Mouse (Mus musculus): ENCODE data around the gene Gm10229. TPM values are rescaled to one million over a fixed set of nuclear protein-coding genes. Genes with fewer than 3 reads are reported as not detected.
"Not testable (repeated sequence)": the region's sequence is repeated elsewhere in the genome, so short reads cannot be mapped to it uniquely, and the experiment has no call there.

Gene Gm10229
- not detected in 2 replicates for polyA plus RNA-seq (2015; fragmentation: Nextera tagmentation; extraction: Ambion mirVana)

DNA sequence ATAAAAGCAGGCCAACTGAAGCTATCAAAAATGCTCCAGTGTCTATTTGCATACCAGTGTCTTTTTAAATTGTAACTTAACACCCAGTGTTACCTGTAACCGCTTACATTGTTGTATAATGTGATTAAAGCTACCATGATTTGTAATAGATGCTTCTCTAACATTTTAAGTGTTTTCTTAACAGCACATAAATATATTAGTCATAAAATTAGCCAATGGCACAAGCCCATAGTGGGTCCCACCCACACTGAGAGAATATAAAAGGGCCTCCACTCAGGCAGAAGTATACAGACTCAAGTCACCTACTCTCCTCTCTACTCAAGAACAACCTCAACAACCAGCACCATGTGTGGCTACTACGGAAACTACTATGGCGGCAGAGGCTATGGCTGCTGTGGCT is at the start of gene Gm10229:
TSS of gene Gm10229 (plus strand) at position 301 of the 400 bp plus-strand sequence.
- H3K4me3 ChIP-seq (ENCODE audit: low read depth, low read length); H3K4me1 ChIP-seq (ENCODE audit: insufficient read depth); H3K36me3 ChIP-seq (replicated peaks; ENCODE audit: insufficient read depth, low read length); H3K9ac ChIP-seq (replicated peaks); H3K27ac ChIP-seq (ENCODE audit: low read depth); ATAC-seq; DNase-seq; H3K9me3 ChIP-seq (ENCODE audit: low read length); H3K4me2 ChIP-seq (ENCODE audit: low read depth, low read length); H3K27me3 ChIP-seq (ENCODE audit: insufficient read depth, low read length): not testable (repeated sequence)
- 71% methylated on average over 1 of the region's 3 CpGs for WGBS (ENCODE audit: insufficient replicate concordance)

DNA sequence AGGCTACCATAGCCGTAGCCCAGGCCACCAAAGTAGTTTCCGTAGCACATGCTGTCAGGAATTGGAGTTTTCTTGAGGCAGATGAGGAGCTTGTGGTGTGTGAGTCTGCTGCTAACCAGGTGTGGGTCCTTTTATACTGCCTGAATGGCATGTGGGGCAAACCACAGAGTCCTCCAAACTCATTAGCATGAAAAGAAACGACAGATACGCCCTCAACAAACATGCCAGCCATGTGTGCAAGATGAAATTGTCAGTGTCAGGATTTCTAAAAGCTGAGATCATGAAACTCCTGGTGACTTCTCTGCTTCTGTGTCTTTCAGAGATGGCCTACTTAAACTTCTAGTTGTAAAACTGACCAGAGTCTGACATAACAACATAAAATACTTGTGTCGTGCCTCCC is 4.4 kb upstream of the Gm10229 start, which contains the start of gene Krtap22-2:
TSS of gene Krtap22-2 (minus strand) at position 101 of the 400 bp plus-strand sequence.
- Histone ChIP-seq H3K4me3 (ENCODE audit: low read depth, low read length) (no peak within 1 kb of the TSS), H3K4me2 (ENCODE audit: low read depth, low read length) (no peak within 1 kb of the TSS), H3K9me3 (ENCODE audit: low read length) (no peaks in the 10 kb centered on the region; the same call in 1 of the 2 replicates), H3K36me3 (replicated peaks; ENCODE audit: insufficient read depth, low read length) (no peaks in the 10 kb centered on the region), H3K27me3 (ENCODE audit: insufficient read depth, low read length) (no peaks in the 10 kb centered on the region), H3K4me1 (ENCODE audit: insufficient read depth) (no peaks in the 10 kb centered on the region), H3K9ac (replicated peaks) (no peak within 1 kb of the TSS), H3K27ac (ENCODE audit: low read depth) (no peak within 1 kb of the TSS)
- DNase-seq = no peak
- no peak for TF ChIP-seq CTCF (IDR thresholded peaks at IDR 0.05; ENCODE audit: low read depth)
- TF ChIP-seq EP300 (IDR thresholded peaks at IDR 0.05; ENCODE audit: low read depth) = no peak
- 74% methylated on average over 5 of the region's 5 CpGs for WGBS (ENCODE audit: insufficient replicate concordance)
- ATAC-seq = no peak

DNA sequence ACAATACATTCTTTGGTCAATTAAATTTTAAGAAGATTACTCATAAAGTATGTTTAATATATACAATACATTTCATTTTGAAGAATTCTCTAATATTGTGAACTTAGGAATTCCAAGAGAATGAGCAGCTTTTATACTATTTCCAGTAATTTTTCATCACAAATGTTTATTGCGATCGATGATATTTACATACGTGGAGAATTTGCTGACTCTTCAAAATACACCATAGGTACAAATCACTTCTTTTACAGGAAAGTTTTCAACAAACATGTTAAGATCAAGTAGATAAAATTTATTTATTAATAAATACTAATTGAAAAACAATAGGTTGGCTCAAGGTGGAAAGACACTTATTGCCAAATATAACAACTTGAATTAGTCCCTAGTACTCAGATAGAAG is 1.1 kb upstream of the Gm10229 start:
- H3K27me3 ChIP-seq (ENCODE audit: insufficient read depth, low read length) = no peaks in the 10 kb centered on the region
- WGBS (ENCODE audit: insufficient replicate concordance) = 88% methylated on average over 3 of the region's 3 CpGs
- H3K9ac ChIP-seq (replicated peaks) = no peak overlapping the region
- TF ChIP-seq CTCF (IDR thresholded peaks at IDR 0.05; ENCODE audit: low read depth) (no peak), EP300 (IDR thresholded peaks at IDR 0.05; ENCODE audit: low read depth) (no peak)
- no peaks in the 10 kb centered on the region for H3K9me3 ChIP-seq (ENCODE audit: low read length)
- H3K4me3 ChIP-seq (ENCODE audit: low read depth, low read length) = no peak overlapping the region
- H3K36me3 ChIP-seq (replicated peaks; ENCODE audit: insufficient read depth, low read length) = no peaks in the 10 kb centered on the region
- DNase-seq (no peak), ATAC-seq (no peak)
- no peaks in the 10 kb centered on the region for H3K4me1 ChIP-seq (ENCODE audit: insufficient read depth)
- H3K4me2 ChIP-seq (ENCODE audit: low read depth, low read length) = no peak overlapping the region
- no peak overlapping the region for H3K27ac ChIP-seq (ENCODE audit: low read depth)

DNA sequence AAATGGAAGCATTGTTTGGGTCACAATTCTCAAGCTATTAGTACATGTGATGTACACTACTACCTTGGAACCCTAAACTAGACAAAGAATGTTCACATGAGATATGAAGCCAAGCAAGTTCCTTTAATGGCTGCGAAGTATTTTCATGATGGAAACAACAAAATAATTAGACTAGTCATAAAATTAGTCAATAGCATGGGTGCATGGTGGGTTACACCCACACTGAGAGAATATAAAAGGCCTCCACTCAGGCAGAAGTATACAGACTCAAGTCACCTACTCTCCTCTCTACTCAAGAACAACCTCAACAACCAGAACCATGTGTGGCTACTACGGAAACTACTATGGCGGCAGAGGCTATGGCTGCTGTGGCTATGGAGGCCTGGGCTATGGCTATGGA is 16.3 kb downstream of the Gm10229 start, which contains the start of gene Krtap6-1:
TSS of gene Krtap6-1 (plus strand) at position 301 of the 400 bp plus-strand sequence.
- H3K9ac ChIP-seq (replicated peaks); H3K4me1 ChIP-seq (ENCODE audit: insufficient read depth); H3K4me2 ChIP-seq (ENCODE audit: low read depth, low read length); ATAC-seq; DNase-seq; H3K27ac ChIP-seq (ENCODE audit: low read depth); H3K4me3 ChIP-seq (ENCODE audit: low read depth, low read length); H3K36me3 ChIP-seq (replicated peaks; ENCODE audit: insufficient read depth, low read length); H3K9me3 ChIP-seq (ENCODE audit: low read length); H3K27me3 ChIP-seq (ENCODE audit: insufficient read depth, low read length): not testable (repeated sequence)
- 74% methylated on average over 3 of the region's 3 CpGs for WGBS (ENCODE audit: insufficient replicate concordance)

DNA sequence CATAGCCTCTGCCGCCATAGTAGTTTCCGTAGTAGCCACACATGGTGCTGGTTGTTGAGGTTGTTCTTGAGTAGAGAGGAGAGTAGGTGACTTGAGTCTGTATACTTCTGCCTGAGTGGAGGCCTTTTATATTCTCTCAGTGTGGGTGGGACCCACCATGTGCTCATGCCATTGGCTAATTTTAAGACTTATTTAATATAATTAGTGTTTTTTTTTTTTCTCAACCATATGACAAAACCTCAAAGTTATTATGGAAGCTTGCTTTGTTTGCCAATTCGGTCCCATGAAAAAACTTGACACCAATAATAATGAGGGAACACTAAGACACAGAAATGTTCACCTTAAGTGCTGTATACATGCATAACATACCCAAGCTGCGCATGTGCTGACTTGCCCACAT is 26.3 kb downstream of the Gm10229 start, which contains the start of gene Gm10228:
TSS of gene Gm10228 (minus strand) at position 101 of the 400 bp plus-strand sequence.
- not testable (repeated sequence) for H3K27ac ChIP-seq (ENCODE audit: low read depth); H3K9ac ChIP-seq (replicated peaks); DNase-seq; H3K36me3 ChIP-seq (replicated peaks; ENCODE audit: insufficient read depth, low read length); H3K4me1 ChIP-seq (ENCODE audit: insufficient read depth); H3K4me2 ChIP-seq (ENCODE audit: low read depth, low read length); H3K9me3 ChIP-seq (ENCODE audit: low read length); H3K4me3 ChIP-seq (ENCODE audit: low read depth, low read length); H3K27me3 ChIP-seq (ENCODE audit: insufficient read depth, low read length); ATAC-seq
- WGBS (ENCODE audit: insufficient replicate concordance) = 78% methylated on average over 2 of the region's 4 CpGs

DNA sequence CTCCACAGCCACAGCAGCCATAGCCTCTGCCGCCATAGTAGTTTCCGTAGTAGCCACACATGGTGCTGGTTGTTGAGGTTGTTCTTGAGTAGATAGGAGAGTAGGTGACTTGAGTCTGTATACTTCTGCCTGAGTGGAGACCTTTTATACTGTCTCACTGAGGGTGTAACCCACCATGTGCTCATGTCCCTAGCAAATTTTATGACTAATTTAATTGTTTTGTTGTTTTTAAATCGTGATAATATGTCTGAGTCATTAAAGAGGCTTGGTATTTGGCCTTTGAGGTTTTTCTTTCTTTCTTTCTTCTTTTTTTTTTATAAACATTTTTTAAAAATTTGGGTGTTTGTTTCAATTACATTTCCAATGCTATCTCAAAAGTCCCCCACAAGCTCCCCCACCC is 32.7 kb downstream of the Gm10229 start, which contains the start of gene Krtap6-5:
TSS of gene Krtap6-5 (minus strand) at position 101 of the 400 bp plus-strand sequence.
- DNase-seq = no peak
- H3K4me3 ChIP-seq (ENCODE audit: low read depth, low read length) = no peak within 1 kb of the TSS
- H3K36me3 ChIP-seq (replicated peaks; ENCODE audit: insufficient read depth, low read length) = no peaks in the 10 kb centered on the region
- H3K9me3 ChIP-seq (ENCODE audit: low read length) = no peaks in the 10 kb centered on the region
- WGBS (ENCODE audit: insufficient replicate concordance) = 71% methylated on average over 3 of the region's 3 CpGs
- TF ChIP-seq EP300 (IDR thresholded peaks at IDR 0.05; ENCODE audit: low read depth) = no peak
- no peak for TF ChIP-seq CTCF (IDR thresholded peaks at IDR 0.05; ENCODE audit: low read depth)
- H3K4me1 ChIP-seq (ENCODE audit: insufficient read depth) = no peaks in the 10 kb centered on the region
- no peak within 1 kb of the TSS for H3K4me2 ChIP-seq (ENCODE audit: low read depth, low read length)
- no peaks in the 10 kb centered on the region for H3K27me3 ChIP-seq (ENCODE audit: insufficient read depth, low read length)
- H3K9ac ChIP-seq (replicated peaks) = no peak within 1 kb of the TSS
- no peak within 1 kb of the TSS for H3K27ac ChIP-seq (ENCODE audit: low read depth)
- ATAC-seq = no peak

DNA sequence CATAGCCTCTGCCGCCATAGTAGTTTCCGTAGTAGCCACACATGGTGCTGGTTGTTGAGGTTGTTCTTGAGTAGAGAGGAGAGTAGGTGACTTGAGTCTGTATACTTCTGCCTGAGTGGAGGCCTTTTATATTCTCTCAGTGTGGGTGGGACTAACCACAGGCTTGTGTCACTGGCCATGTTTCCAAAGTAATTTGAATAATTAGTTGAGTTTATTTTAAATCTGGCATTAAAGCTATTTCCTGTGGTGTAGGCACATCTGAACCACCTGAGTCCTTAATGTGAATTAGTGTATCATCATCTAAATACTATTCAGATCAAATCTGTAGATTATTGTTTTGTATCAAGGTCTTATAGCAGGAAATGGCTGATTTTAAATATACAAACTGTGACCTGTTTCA is 48.8 kb downstream of the Gm10229 start, which contains the start of gene 1110025L11Rik:
TSS of gene 1110025L11Rik (minus strand) at position 101 of the 400 bp plus-strand sequence.
- no CpG with 5 or more reads among the region's 2 CpGs for WGBS (ENCODE audit: insufficient replicate concordance)
- not testable (repeated sequence) for ATAC-seq; H3K4me2 ChIP-seq (ENCODE audit: low read depth, low read length); H3K36me3 ChIP-seq (replicated peaks; ENCODE audit: insufficient read depth, low read length); H3K9ac ChIP-seq (replicated peaks); H3K4me3 ChIP-seq (ENCODE audit: low read depth, low read length); H3K27me3 ChIP-seq (ENCODE audit: insufficient read depth, low read length); H3K27ac ChIP-seq (ENCODE audit: low read depth); DNase-seq; H3K4me1 ChIP-seq (ENCODE audit: insufficient read depth); H3K9me3 ChIP-seq (ENCODE audit: low read length)

Other genes with a start within 250 kb of the Gm10229 start
- not detected in 2 replicates for gene 2310057N15Rik, start 241.1 kb upstream of the Gm10229 start, polyA plus RNA-seq (2015; fragmentation: Nextera tagmentation; extraction: Ambion mirVana)
- gene Gm5965, start 237.4 kb upstream of the Gm10229 start, polyA plus RNA-seq (2015; fragmentation: Nextera tagmentation; extraction: Ambion mirVana) = not detected in 2 replicates
- not detected in 2 replicates for gene Gm20741, start 203.1 kb upstream of the Gm10229 start, polyA plus RNA-seq (2015; fragmentation: Nextera tagmentation; extraction: Ambion mirVana)
- gene Krtap15, start 195.1 kb upstream of the Gm10229 start, polyA plus RNA-seq (2015; fragmentation: Nextera tagmentation; extraction: Ambion mirVana) = not detected in 2 replicates
- gene Krtap14, start 189.1 kb upstream of the Gm10229 start, polyA plus RNA-seq (2015; fragmentation: Nextera tagmentation; extraction: Ambion mirVana) = not detected in 2 replicates
- gene Krtap19-1, start 145.9 kb upstream of the Gm10229 start, polyA plus RNA-seq (2015; fragmentation: Nextera tagmentation; extraction: Ambion mirVana) = not detected in 2 replicates
- not detected in 2 replicates for gene Krtap19-2, start 141.0 kb upstream of the Gm10229 start, polyA plus RNA-seq (2015; fragmentation: Nextera tagmentation; extraction: Ambion mirVana)
- gene Krtap19-3, start 137.2 kb upstream of the Gm10229 start, polyA plus RNA-seq (2015; fragmentation: Nextera tagmentation; extraction: Ambion mirVana) = not detected in 2 replicates
- not detected in 2 replicates for gene Krtap19-4, start 130.2 kb upstream of the Gm10229 start, polyA plus RNA-seq (2015; fragmentation: Nextera tagmentation; extraction: Ambion mirVana)
- gene Krtap19-5, start 118.8 kb upstream of the Gm10229 start, polyA plus RNA-seq (2015; fragmentation: Nextera tagmentation; extraction: Ambion mirVana) = not detected in 2 replicates
- not detected in 2 replicates for gene Krtap19-9b, start 83.0 kb upstream of the Gm10229 start, polyA plus RNA-seq (2015; fragmentation: Nextera tagmentation; extraction: Ambion mirVana)
- gene Krtap16-3, start 52.4 kb upstream of the Gm10229 start, polyA plus RNA-seq (2015; fragmentation: Nextera tagmentation; extraction: Ambion mirVana) = not detected in 2 replicates
- gene Krtap22-2, start 4.5 kb upstream of the Gm10229 start, polyA plus RNA-seq (2015; fragmentation: Nextera tagmentation; extraction: Ambion mirVana) = not detected in 2 replicates
- gene Krtap6-1, start 16.4 kb downstream of the Gm10229 start, polyA plus RNA-seq (2015; fragmentation: Nextera tagmentation; extraction: Ambion mirVana) = not detected in 2 replicates
- not detected in 2 replicates for gene Gm10228, start 26.2 kb downstream of the Gm10229 start, polyA plus RNA-seq (2015; fragmentation: Nextera tagmentation; extraction: Ambion mirVana)
- not detected in 2 replicates for gene Krtap6-5, start 32.6 kb downstream of the Gm10229 start, polyA plus RNA-seq (2015; fragmentation: Nextera tagmentation; extraction: Ambion mirVana)
- gene 1110025L11Rik, start 48.7 kb downstream of the Gm10229 start, polyA plus RNA-seq (2015; fragmentation: Nextera tagmentation; extraction: Ambion mirVana) = not detected in 2 replicates
- gene Krtap6-3, start 68.7 kb downstream of the Gm10229 start, polyA plus RNA-seq (2015; fragmentation: Nextera tagmentation; extraction: Ambion mirVana) = not detected in 2 replicates
- gene Gm6358, start 125.6 kb downstream of the Gm10229 start, polyA plus RNA-seq (2015; fragmentation: Nextera tagmentation; extraction: Ambion mirVana) = not detected in 2 replicates
- not detected in 2 replicates for gene Gm10061, start 135.8 kb downstream of the Gm10229 start, polyA plus RNA-seq (2015; fragmentation: Nextera tagmentation; extraction: Ambion mirVana)
- not detected in 2 replicates for gene Gm9789, start 142.7 kb downstream of the Gm10229 start, polyA plus RNA-seq (2015; fragmentation: Nextera tagmentation; extraction: Ambion mirVana)
- gene Gm7735, start 154.2 kb downstream of the Gm10229 start, polyA plus RNA-seq (2015; fragmentation: Nextera tagmentation; extraction: Ambion mirVana) = not detected in 2 replicates
- not detected in 2 replicates for gene 1110057P08Rik, start 159.5 kb downstream of the Gm10229 start, polyA plus RNA-seq (2015; fragmentation: Nextera tagmentation; extraction: Ambion mirVana)
- not detected in 2 replicates for gene Krtap20-2, start 190.6 kb downstream of the Gm10229 start, polyA plus RNA-seq (2015; fragmentation: Nextera tagmentation; extraction: Ambion mirVana)

Measured in liver, postnatal 0 days (tissue).